Mouse (Mus musculus) testis, adult 2 months (tissue): ENCODE measurements around the gene Lca5. TPM values are rescaled to one million over a fixed set of nuclear protein-coding genes. Genes with fewer than 3 reads are reported as not detected.

Source experiments
- H3K27ac ChIP-seq: fragments of 200-500 bp; 2 replicates; pipeline ENCODE4 v1.5.1; 2012; ENCODE audit warnings: low read depth, low read length; ENCODE audit not compliant: control insufficient read depth, insufficient read depth
- H3K27me3 ChIP-seq: fragments of 200-500 bp; 2 replicates; pipeline ENCODE4 v1.6.1; 2012; ENCODE audit warnings: mild to moderate bottlenecking, low read length, moderate library complexity; ENCODE audit not compliant: control insufficient read depth, insufficient read depth
- H3K36me3 ChIP-seq: fragments of 200-500 bp; 2 replicates; pipeline ENCODE4 v1.6.1; 2012; ENCODE audit warnings: mild to moderate bottlenecking, low read length; ENCODE audit not compliant: control insufficient read depth, insufficient read depth
- H3K4me1 ChIP-seq: fragments of 200-500 bp; 2 replicates; pipeline ENCODE4 v1.6.1; 2012; ENCODE audit warnings: low read length; ENCODE audit not compliant: control insufficient read depth, insufficient read depth
- H3K4me3 ChIP-seq: fragments of 200-500 bp; 2 replicates; pipeline ENCODE4 v1.5.1; 2012; ENCODE audit warnings: low read depth, mild to moderate bottlenecking, low read length, moderate library complexity, mixed read lengths; ENCODE audit not compliant: control insufficient read depth
- CTCF ChIP-seq: fragments of 200-500 bp; IDR thresholded peaks from 2 replicates; pipeline ENCODE4 v1.5.1; 2012; ENCODE audit warnings: low read depth, mild to moderate bottlenecking, inconsistent platforms, low read length, moderate library complexity; ENCODE audit not compliant: control insufficient read depth, insufficient read depth, insufficient replicate concordance
- POLR2A ChIP-seq: fragments of 200-500 bp; IDR thresholded peaks from 2 replicates; pipeline ENCODE4 v1.6.1; 2012; ENCODE audit warnings: low read depth, mild to moderate bottlenecking, inconsistent platforms, low read length, moderate library complexity; ENCODE audit not compliant: control insufficient read depth
- polyA plus RNA-seq: library from polyadenylated mRNA; depleted of rRNA; stranded (reverse); fragments of >200 nt; gene quantifications from 2 replicates; pipeline ENCODE4 v1.2.3, GENCODE M21; 2012

The Lca5 gene
- polyA plus RNA-seq, 1 experiment = 6.0 TPM

DNA sequence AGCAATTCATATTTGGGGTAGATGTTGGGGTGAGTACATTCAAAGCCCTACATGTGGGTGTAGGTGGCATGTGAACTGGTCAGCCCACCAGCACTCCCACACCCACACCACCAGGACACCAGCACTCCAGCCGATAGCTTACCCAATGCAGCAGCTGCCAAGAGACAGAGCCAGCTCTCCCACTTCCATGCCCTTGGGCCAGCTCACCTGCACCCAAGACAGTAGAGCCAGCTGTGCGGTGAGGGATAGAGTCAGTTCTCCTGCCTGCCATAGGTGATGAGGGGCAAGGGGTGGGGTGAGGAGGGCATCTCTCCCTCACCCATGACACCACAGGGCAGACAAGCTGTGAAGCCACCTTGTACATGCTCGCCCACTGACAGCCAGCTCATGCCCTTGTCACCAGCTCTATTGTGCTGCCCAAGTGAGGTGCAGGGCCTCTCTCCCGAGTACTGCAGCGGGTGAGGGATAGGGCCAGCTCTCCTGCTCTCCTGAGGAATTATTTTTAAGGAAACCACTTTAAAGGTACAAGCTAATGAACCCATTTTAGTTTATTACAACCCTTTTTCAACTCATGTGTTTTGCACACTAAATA lies 54.6 kb downstream of the Lca5 start:
- no peaks in the 10 kb centered on the region for H3K27me3 ChIP-seq
- H3K4me3 ChIP-seq = no peak overlapping the region
- no peaks in the 10 kb centered on the region for H3K4me1 ChIP-seq
- TF ChIP-seq POLR2A (no peak), CTCF (0 out of 2 replicates have a peak, but pooled peaks have one; percentile 6)
- H3K36me3 ChIP-seq = no peaks in the 10 kb centered on the region
- no peak overlapping the region for H3K27ac ChIP-seq

DNA sequence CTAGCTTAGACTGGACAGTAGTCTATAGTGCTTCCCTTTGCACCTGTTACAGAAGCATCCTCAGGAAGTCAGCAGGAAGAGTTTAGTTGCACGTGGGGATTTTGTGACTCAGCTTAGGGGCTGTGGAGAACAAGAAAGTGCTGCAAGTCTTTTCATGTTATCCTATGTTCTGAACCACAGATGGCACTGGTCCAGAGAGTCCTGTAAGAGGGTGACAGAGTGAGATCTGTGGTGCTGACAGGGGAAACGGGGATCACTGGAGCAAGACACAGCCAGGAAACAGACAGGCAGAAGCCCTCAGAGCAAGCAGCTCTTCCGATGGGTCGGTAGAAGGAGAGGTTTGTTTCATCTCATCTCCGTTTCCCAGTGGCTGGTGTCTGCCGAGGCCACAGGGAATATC lies 55.6 kb downstream of the Lca5 start:
- TF ChIP-seq CTCF (no peak), POLR2A (no peak)
- H3K27ac ChIP-seq = no peak overlapping the region
- H3K4me3 ChIP-seq = no peak overlapping the region
- H3K4me1 ChIP-seq = no peaks in the 10 kb centered on the region
- H3K27me3 ChIP-seq = no peaks in the 10 kb centered on the region
- H3K36me3 ChIP-seq = no peaks in the 10 kb centered on the region

DNA sequence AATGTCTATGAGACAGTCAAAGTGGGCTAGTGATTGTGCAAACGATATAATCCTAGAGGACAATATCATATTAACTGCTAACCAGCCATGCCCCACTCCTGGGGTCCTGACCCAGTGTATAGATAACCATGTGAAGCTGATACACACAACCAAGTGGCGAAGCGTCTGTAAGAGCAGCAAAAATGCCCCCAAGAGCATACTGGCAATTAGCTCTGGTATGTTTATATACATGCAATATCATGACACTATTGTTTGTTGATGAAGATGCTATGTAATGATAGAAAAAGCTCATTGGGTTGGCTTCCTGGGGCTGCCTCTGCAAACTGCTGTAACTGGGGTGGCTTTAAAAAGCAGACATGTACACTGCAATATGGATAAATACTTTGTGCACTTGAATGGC lies 57.7 kb downstream of the Lca5 start:
- no peaks in the 10 kb centered on the region for H3K27me3 ChIP-seq
- H3K4me1 ChIP-seq = no peaks in the 10 kb centered on the region
- H3K36me3 ChIP-seq = no peaks in the 10 kb centered on the region
- no peak overlapping the region for H3K4me3 ChIP-seq
- H3K27ac ChIP-seq = no peak overlapping the region
- TF ChIP-seq CTCF (no peak), POLR2A (no peak)

DNA sequence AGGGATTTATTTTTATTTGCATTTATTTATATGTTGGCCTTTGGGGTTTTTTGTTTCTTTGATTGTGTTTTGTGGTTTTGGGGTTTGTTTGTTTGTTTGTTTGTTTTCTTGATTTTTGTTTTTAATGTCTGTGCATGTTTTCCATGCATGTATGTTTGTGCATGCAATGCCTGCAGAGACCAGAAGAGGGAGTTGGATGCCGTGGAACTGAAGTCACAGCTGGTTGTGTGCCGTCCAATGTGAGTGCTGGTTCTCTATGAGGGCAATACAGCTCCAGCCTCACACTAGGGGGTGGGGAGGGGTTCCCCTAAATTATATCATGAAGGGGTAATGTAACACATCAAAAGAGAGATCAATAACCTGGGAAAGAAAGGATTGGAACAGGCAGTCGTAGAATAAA lies 58.2 kb downstream of the Lca5 start:
- no peaks in the 10 kb centered on the region for H3K36me3 ChIP-seq
- no peaks in the 10 kb centered on the region for H3K27me3 ChIP-seq
- TF ChIP-seq POLR2A = no peak
- peak; percentile 54; the same call in 1 of the 2 replicates for TF ChIP-seq CTCF
- H3K4me1 ChIP-seq = no peaks in the 10 kb centered on the region
- no peak overlapping the region for H3K27ac ChIP-seq
- no peak overlapping the region for H3K4me3 ChIP-seq

- Histone ChIP-seq H3K27me3 (no peaks in the 10 kb centered on the region), H3K4me1 (no peaks in the 10 kb centered on the region)
- TF ChIP-seq POLR2A (no peak), CTCF (no peak)
Measured at GRCm38 (mm10) chr9:83381317-83381716, 59.6 kb downstream of the Lca5 start.

DNA sequence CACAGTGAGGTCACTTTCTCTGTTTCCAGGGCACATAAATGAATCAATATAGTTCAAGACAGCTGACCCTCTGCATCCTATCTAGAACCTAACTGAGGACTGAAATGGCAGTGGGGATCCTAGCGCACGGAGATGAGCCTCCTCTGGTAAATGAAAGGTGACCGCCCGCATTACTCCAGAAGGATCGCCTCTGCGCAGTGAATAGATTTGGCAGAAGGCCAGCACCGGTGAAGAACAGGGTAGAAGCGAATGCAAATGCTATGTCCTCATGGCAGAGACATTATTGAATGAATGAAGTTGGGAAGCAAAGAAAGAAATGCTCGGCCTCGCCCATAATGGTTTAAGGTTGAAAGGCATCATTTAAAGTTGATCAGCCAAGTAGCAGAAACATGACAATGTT lies 61.3 kb downstream of the Lca5 start:
- Histone ChIP-seq H3K27me3 (no peaks in the 10 kb centered on the region), H3K27ac (no peak overlapping the region), H3K4me3 (no peak overlapping the region), H3K36me3 (no peaks in the 10 kb centered on the region), H3K4me1 (no peaks in the 10 kb centered on the region)
- TF ChIP-seq CTCF (no peak), POLR2A (no peak)

More at GRCm38 (mm10) chr9:83381317-83381716, 59.6 kb downstream of the Lca5 start:
- no peak overlapping the region for H3K27ac ChIP-seq
- H3K36me3 ChIP-seq = no peaks in the 10 kb centered on the region
- no peak overlapping the region for H3K4me3 ChIP-seq

DNA sequence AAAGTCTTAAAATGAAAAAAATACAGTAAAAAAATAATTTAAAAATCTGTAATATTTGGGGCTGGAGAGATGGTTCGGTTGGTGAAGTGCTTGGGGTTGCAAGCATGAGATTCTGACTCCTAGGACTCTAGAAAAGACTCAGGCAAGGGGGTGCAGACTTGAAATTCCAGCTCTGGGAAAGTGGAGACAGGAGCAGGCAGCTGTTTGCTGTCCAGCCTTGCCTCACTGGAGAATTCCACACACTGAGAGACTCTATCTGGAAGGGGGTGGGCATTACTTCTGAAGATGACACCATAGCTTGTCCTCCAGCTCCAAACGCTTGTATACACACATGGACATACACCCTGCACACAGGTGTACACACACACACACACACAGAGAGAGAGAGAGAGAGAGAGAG lies 63.8 kb downstream of the Lca5 start:
- Histone ChIP-seq H3K36me3 (no peaks in the 10 kb centered on the region), H3K4me3 (no peak overlapping the region), H3K4me1 (no peaks in the 10 kb centered on the region), H3K27me3 (no peaks in the 10 kb centered on the region), H3K27ac (no peak overlapping the region)
- TF ChIP-seq POLR2A (no peak), CTCF (no peak)

- H3K27ac ChIP-seq = no peak overlapping the region
- H3K4me3 ChIP-seq = peak overlapping the region; percentile 20
- no peaks in the 10 kb centered on the region for H3K36me3 ChIP-seq
- H3K27me3 ChIP-seq = no peaks in the 10 kb centered on the region
- H3K4me1 ChIP-seq = no peaks in the 10 kb centered on the region
- TF ChIP-seq CTCF (no peak), POLR2A (no peak)
Measured at GRCm38 (mm10) chr9:83375522-83376176, 65.3 kb downstream of the Lca5 start.
